Mouse (Mus musculus) gastrocnemius, postnatal 10 days (tissue): ENCODE results near the gene Slc9c1. TPM values are rescaled to one million over a fixed set of nuclear protein-coding genes. Genes with fewer than 3 reads are reported as not detected.

Source experiments
- DNase-seq: peaks from one replicate; pipeline ENCODE4 v3.0.0; 2021; ENCODE audit warnings: mixed read lengths
- total RNA-seq, 2 experiments: library from RNA; stranded (reverse); gene quantifications; 2 replicates each; pipeline ENCODE4 v1.2.3; 2021

Slc9c1 gene
- total RNA-seq, 2 experiments from 2014 or later: not detected

DNA sequence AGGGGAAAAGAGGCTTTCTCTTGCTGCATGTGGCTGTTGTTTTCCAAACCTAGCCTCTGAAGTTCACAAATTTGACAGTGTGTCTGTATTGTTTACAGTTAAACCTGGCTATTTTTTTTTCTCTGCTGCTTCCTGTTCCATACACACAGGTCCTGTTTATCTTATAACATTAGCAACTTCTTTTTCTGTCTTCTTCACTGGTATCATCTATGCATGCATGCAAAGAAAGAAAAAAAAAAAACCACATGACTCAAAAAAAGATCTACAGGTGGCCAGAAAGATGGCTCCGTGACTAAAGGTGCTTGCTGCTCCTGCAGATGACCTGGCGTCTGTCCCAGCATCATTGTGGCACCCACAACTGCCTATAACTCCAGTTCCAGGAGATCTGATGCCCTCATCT is 90.2 kb downstream of the Slc9c1 start:
- no peak for DNase-seq

DNA sequence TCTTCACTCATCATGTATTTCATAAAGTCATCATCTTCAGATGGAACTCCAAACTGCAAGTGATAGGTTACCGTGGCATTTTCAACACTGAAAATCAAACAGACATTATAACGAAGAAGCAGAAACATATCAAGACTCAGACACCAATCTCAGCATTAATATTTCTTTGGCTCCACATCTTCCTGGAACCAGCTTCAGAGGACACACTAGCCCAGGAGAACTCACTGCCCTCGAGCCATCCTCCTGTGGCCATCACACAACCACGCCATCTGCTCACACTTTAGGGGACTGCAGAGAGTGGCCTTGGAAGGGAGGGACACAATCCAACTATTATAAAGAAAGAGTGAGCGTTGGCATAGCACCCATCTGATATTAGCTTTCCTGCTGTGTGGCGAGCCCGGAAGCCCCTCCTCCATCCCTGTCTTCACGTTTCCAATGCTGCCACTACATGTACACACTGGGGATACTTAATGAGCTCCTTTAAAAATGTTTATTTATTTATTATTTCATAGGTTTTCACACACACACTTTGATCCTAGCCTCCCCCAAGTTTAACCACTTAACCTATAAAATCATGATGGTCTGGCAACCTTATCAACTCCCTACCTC is 94.5 kb downstream of the Slc9c1 start:
- DNase-seq: no peak

DNA sequence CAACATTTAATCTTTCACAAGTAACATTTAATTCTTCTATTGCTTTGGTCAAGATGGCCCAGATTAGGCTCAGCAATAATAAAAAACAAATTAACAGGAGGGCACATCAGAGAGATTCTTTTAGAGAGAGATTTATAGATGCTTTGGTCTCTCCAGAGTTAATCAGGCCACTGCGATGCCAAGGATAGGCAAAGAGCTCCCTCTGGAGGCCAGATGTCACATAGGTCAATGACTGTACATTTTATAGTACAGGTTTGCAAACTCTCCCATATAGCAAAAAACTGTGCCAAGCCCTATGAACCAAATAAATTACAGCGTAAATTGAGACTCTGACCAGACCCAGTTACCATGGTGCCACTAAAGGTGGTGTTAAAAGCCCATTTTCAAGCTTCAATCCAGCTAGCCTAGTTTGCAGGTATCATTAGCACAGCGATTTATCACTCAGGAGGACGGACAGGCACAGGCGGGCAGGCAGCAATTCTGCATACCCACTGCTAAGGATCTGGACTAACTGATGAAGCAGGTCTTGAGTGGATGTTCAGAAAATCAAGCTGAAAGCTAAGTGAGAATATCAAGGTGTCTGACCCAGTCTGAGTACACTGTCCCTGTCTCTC is 95.3 kb downstream of the Slc9c1 start:
- DNase-seq: peak; percentile 61

- DNase-seq: no peak
Observed at GRCm38 (mm10) chr16:45632420-45632819, 97.3 kb downstream of the Slc9c1 start.

- DNase-seq: no peak
Observed at GRCm38 (mm10) chr16:45635826-45636225, 100.7 kb downstream of the Slc9c1 start.

DNA sequence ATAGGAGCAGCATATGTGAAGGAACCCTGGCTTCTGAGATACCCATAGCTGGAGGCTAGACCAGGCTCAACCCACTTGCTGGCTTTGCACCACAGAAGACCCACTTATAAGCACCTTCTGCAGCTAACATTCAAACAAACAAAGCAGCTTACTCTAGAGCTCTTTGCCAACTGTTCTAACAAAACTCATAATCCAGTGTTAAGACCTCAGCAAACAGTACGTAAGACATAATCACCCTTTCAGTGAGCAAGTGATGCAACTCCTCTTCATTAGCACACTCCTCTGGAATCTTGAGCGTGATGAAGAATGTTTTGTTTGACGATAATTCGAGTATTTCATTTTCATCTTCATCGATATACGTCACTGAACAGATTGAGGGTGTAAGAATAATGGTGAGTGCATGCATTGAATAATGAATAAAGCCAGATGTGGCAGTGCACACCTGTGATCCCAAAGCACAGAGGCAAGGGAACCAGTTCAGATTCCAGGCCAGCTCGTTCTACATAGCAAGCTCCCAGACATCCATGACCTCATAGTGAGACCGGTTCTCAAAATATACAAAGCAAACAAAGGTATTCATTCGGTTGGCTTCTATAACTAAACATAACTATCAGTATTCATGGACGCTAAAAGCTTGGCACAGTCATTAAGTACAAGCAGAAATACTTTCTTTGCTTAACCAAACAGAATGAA is 105.1 kb downstream of the Slc9c1 start:
- no peak for DNase-seq

DNA sequence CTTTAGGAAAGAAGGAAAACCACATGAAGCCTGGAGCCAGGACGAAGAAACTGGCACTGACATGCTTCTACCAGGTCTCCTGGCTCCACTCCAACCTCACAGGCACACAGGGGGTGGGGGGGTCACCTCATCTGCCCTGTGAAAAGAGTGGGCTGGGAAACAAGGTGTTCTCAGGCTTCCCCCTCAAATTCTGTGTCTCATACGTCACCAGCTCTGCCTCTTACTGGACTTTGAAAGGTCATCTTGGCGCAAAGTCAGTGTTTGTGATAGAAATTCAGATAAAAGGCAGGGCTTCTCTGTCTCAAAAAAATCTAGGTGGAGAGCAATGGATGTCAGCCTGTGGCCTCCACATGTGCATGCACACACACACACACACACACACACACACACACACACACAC is 106.2 kb downstream of the Slc9c1 start:
- no peak for DNase-seq

GRCm38 (mm10) chr16:45643944-45644343 is 108.8 kb downstream of the Slc9c1 start:
- DNase-seq: no peak

- DNase-seq: no peak
Observed at GRCm38 (mm10) chr16:45644380-45644779, 109.3 kb downstream of the Slc9c1 start.

DNA sequence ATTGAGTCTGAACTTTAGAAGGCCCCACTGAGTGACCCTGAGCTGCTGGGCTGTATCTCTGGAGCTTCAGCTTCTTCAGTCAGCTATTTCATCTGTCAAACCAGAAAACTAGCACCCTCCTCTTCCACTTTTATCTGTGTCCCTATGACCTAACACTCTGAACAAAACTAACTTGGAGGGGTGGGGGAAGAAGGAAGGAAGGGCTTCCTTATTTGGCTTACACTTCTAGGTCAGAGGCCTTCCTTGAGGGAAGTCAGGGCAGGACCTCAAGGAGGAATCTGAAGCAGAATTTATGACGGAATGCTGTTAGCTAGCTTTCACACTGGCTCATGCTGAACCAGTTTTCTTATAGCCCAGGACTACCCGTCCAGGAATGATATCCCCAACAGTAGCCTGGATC is 116.4 kb downstream of the Slc9c1 start:
- DNase-seq: no peak

- no peak for DNase-seq
Observed at GRCm38 (mm10) chr16:45653009-45653933, 118.2 kb downstream of the Slc9c1 start.

DNA sequence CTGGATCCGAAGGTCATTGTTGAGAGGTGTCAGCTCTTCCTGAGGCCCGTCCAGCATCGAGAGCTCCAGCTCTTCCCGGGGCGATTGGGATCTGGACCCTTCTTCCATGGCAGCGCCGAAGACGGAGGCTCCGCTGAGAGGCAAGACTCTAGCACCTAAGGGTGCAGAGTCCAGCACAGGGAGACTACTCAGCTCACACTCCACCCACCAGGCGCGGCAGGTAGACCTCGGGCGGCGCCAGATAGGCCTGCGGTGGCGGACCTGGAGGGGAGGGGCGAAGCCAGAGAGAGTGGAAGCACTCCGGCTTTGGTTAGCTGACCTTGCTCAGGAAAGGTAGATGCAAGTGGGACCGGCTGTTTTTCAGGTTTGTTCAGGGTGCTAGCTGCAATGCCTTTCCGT is 118.8 kb downstream of the Slc9c1 start, which contains the start of gene BC016579:
Gene BC016579, minus strand, starts transcription at position 135 of the 399 bp plus-strand sequence.
- no peak for DNase-seq

DNA sequence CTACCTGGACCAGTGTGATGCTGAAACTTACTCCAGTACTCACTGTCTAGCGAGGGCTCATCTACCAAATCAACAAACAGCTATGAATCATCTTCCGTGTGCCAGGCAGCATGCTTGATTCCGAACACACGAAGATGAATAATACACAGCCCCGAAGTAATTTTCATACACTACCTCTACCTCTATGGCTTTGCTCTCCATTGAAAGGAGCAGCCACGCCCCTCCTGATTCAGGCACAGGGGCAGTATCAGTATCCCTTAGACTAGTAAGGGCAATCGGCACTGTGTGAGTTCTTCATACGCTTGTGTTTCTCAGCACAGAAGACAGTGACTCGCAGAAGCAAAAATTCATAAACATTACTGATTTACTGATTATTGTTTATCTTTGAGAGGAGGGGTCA is 119.4 kb downstream of the Slc9c1 start:
- DNase-seq: no peak

Other genes starting within 250 kb of the Slc9c1 start
- 10 to 100 TPM; 40.7 to 51.7 TPM for gene Cd200, start 126.3 kb upstream of the Slc9c1 start, total RNA-seq
- gene Gm609, start 42.3 kb upstream of the Slc9c1 start, total RNA-seq: under 1 TPM in 1 of 2 experiments, not detected in 1; 0.14 TPM
- gene Gm17783, start 3.3 kb upstream of the Slc9c1 start, total RNA-seq: not detected
- gene Gcsam, start 75.1 kb downstream of the Slc9c1 start, total RNA-seq: under 1 TPM; 0.14 to 0.25 TPM
- gene BC016579, start 118.8 kb downstream of the Slc9c1 start, total RNA-seq: not detected
- not detected for gene Tmprss7, start 158.3 kb downstream of the Slc9c1 start, total RNA-seq
- gene Tagln3, start 189.3 kb downstream of the Slc9c1 start, total RNA-seq: under 1 TPM; 0.70 to 0.90 TPM
- gene Abhd10, start 207.6 kb downstream of the Slc9c1 start, total RNA-seq: 10 to 100 TPM; 10.3 to 10.7 TPM